Mouse (Mus musculus): ENCODE measurements around the gene Tmem145.

- TF ChIP-seq POLR2A (IDR thresholded peaks at IDR 0.05; ENCODE audit: low read depth, low read length): no peak
- TF ChIP-seq CTCF (IDR thresholded peaks at IDR 0.05; ENCODE audit: extremely low read depth, insufficient read length, insufficient replicate concordance, low read depth, low read length): no peak
Observed at GRCm38 (mm10) chr7:25308702-25309318, 2.9 kb downstream of the Tmem145 start.
